In genomic region chr5:117455546-117455945, GRCm38 (mm10) we compare ENCODE assay signal across 28 mouse cellular contexts. TPM values are rescaled to one million over a fixed set of nuclear protein-coding genes. Genes with fewer than 3 reads are reported as not detected.
DNase-seq lines count a peak whose midpoint lies in the region; ATAC-seq and TF ChIP-seq lines count a peak whose summit lies in the region.
"Had no signal": no experiment of that assay in that cellular context is flagged by ENCODE, and none has a peak within 500 bp of the region (broad histone marks: within the 10 kb centered on the region; RNA-seq: fewer than 3 reads in every experiment).

No protein-coding gene starts in this region.

- no peak for TF ChIP-seq EP300 in heart, adult 2 months (IDR thresholded peaks at IDR 0.05; ENCODE audit: insufficient read depth, low read depth, low read length)

- no peak for TF ChIP-seq CTCF in heart, adult 2 months (IDR thresholded peaks at IDR 0.05)
- 0 out of 2 replicates have a peak, but pooled peaks have one; percentile 11 for TF ChIP-seq CTCF in layer of hippocampus, adult 2 months (conservative IDR thresholded peaks at IDR 0.05)

- peaks cover 7% of the 10 kb centered on the region for H3K4me1 ChIP-seq in heart, embryonic 12.5 days (replicated peaks)
- H3K4me1 ChIP-seq in heart, adult 2 months (ENCODE audit: control insufficient read depth, insufficient read depth, low read length) = no peaks in the 10 kb centered on the region
- H3K4me1 ChIP-seq in ES-E14 (ENCODE audit: control insufficient read depth in 2 of 2, insufficient read depth in 2 of 2, low read length in 2 of 2, poor library complexity in 1 of 2) = peaks cover 0 to 24% of the 10 kb centered on the region in 2 experiments; a peak in 2 of 4 replicates
- peaks cover 18% of the 10 kb centered on the region for H3K4me1 ChIP-seq in forebrain, embryonic 10.5 days
- H3K4me1 ChIP-seq: embryonic facial prominence, embryonic 13.5 days; forebrain, embryonic 13.5 days had no signal

- in situ Hi-C loops in ES-E14 (cut with MboI; ENCODE audit: low sequenced_read_pairs in 2 of 2, unreplicated experiment in 2 of 2) = no loop called here

- DNase-seq in heart, adult 2 months = no peak
- DNase-seq in layer of hippocampus, adult 2 months (ENCODE audit: low spot score in 2 of 2) = no peak
- no peak for DNase-seq in layer of hippocampus, postnatal 14 days (ENCODE audit: low spot score in 2 of 2)
- no peak for DNase-seq in ES-E14 (ENCODE audit: low read depth, low spot score)
- peak; percentile 34 for DNase-seq in embryo, embryonic 10.5 days (ENCODE audit: low spot score)
- DNase-seq in forebrain, embryonic 10.5 days (ENCODE audit: extremely low spot score, low spot score) = no peak
- DNase-seq in gastrocnemius, adult 18-20 months (ENCODE audit: low spot score) = no peak
- DNase-seq: adrenal gland, adult 8-10 months; adrenal gland, postnatal 25 days; B cell, adult 2 months; cerebellum, adult 18-20 months; cerebellum, adult 9-10 months; cerebellum, postnatal 14 days; gastrocnemius, adult 2 months; gastrocnemius, postnatal 14 days; heart, adult 11 months; heart, postnatal 10 days; heart, postnatal 36 days; kidney, adult 2 months had no signal

- TF ChIP-seq POLR2A in heart, adult 2 months (IDR thresholded peaks at IDR 0.05; ENCODE audit: insufficient read depth, low read depth, low read length) = no peak

- intact Hi-C loops in heart, adult 2 months (cut with DNase I) = no loop called here

- ATAC-seq in heart, embryonic 12.5 days (ENCODE audit: insufficient number of reproducible peaks, low FRiP score) = no peak
- ATAC-seq: activated CD4-positive, CD25-positive, alpha-beta regulatory T cell, adult 4 months; forebrain, embryonic 13.5 days; forebrain, embryonic 16.5 days; intestine, postnatal 0 days had no signal

- WGBS in heart, embryonic 12.5 days = 43% methylated on average over 8 of the region's 8 CpGs
- WGBS in heart, adult 2 months = 60% methylated on average over 8 of the region's 8 CpGs
- WGBS in forebrain, embryonic 10.5 days = 74% methylated on average over 8 of the region's 8 CpGs

- H3K9ac ChIP-seq in heart, embryonic 12.5 days = no peak overlapping the region
- H3K9ac ChIP-seq in heart, adult 2 months (ENCODE audit: low read depth, low read length) = no peak overlapping the region
- H3K9ac ChIP-seq in ES-E14 (ENCODE audit: insufficient read depth, low read depth, low read length, poor library complexity, severe bottlenecking) = no peak overlapping the region
- H3K9ac ChIP-seq: embryonic facial prominence, embryonic 13.5 days; forebrain, embryonic 13.5 days; heart, embryonic 15.5 days; hindbrain, embryonic 15.5 days had no signal

- H3K36me3 ChIP-seq in heart, embryonic 12.5 days = no peaks in the 10 kb centered on the region
- H3K36me3 ChIP-seq in heart, adult 2 months (ENCODE audit: control insufficient read depth, insufficient read depth, low read length) = no peaks in the 10 kb centered on the region
- no peaks in the 10 kb centered on the region for H3K36me3 ChIP-seq in ES-E14 (ENCODE audit: control insufficient read depth, insufficient read depth, low read length, poor library complexity, severe bottlenecking)
- H3K36me3 ChIP-seq in forebrain, embryonic 10.5 days (replicated peaks) = no peaks in the 10 kb centered on the region
- H3K36me3 ChIP-seq: embryonic facial prominence, embryonic 13.5 days; heart, embryonic 15.5 days; hindbrain, embryonic 15.5 days had no signal

- H3K9me3 ChIP-seq in heart, embryonic 12.5 days (replicated peaks) = no peaks in the 10 kb centered on the region
- no peaks in the 10 kb centered on the region for H3K9me3 ChIP-seq in ES-E14 (ENCODE audit: control insufficient read depth, insufficient read depth, low read depth, low read length)
- H3K9me3 ChIP-seq in forebrain, embryonic 10.5 days = no peaks in the 10 kb centered on the region
- H3K9me3 ChIP-seq: embryonic facial prominence, embryonic 13.5 days; forebrain, embryonic 13.5 days; heart, embryonic 15.5 days; hindbrain, embryonic 15.5 days had no signal

- H3K4me2 ChIP-seq in heart, embryonic 12.5 days = 0 out of 2 replicates have a peak overlapping the region, but pooled peaks have one; percentile 11
- H3K4me2 ChIP-seq: embryonic facial prominence, embryonic 13.5 days; forebrain, embryonic 13.5 days; heart, embryonic 15.5 days; hindbrain, embryonic 15.5 days had no signal

- H3K27ac ChIP-seq in heart, embryonic 12.5 days (ENCODE audit: poor library complexity, severe bottlenecking) = no peak overlapping the region
- H3K27ac ChIP-seq in heart, adult 2 months = no peak overlapping the region
- no peak overlapping the region for H3K27ac ChIP-seq in layer of hippocampus, adult 2 months
- peak overlapping the region; percentile 27; the same call in 1 of the 2 replicates for H3K27ac ChIP-seq in ES-E14 (ENCODE audit: insufficient read depth, low read depth, low read length, poor library complexity, severe bottlenecking)
- H3K27ac ChIP-seq in forebrain, embryonic 10.5 days = no peak overlapping the region
- H3K27ac ChIP-seq: embryonic facial prominence, embryonic 13.5 days; forebrain, embryonic 13.5 days; gastrocnemius, adult 2 months; heart, embryonic 15.5 days; hindbrain, embryonic 15.5 days had no signal

- H3K4me3 ChIP-seq in heart, embryonic 12.5 days = no peak overlapping the region
- H3K4me3 ChIP-seq in heart, adult 2 months = no peak overlapping the region
- no peak overlapping the region for H3K4me3 ChIP-seq in layer of hippocampus, adult 2 months
- H3K4me3 ChIP-seq in ES-E14 (ENCODE audit: insufficient read depth in 1 of 2, low read depth in 1 of 2, low read length in 2 of 2, poor library complexity in 1 of 2, severe bottlenecking in 1 of 2) = no peak overlapping the region
- H3K4me3 ChIP-seq in forebrain, embryonic 10.5 days = no peak overlapping the region
- H3K4me3 ChIP-seq: embryonic facial prominence, embryonic 13.5 days; erythroblast, embryonic 14.5 days; forebrain, embryonic 13.5 days; gastrocnemius, adult 2 months; heart, embryonic 15.5 days; hindbrain, embryonic 15.5 days had no signal

- no peaks in the 10 kb centered on the region for H3K27me3 ChIP-seq in heart, embryonic 12.5 days (replicated peaks)
- H3K27me3 ChIP-seq in heart, adult 2 months (ENCODE audit: control insufficient read depth, insufficient read depth, low read length) = no peaks in the 10 kb centered on the region
- H3K27me3 ChIP-seq in forebrain, embryonic 10.5 days (ENCODE audit: poor library complexity, severe bottlenecking) = no peaks in the 10 kb centered on the region
- H3K27me3 ChIP-seq: embryonic facial prominence, embryonic 13.5 days; forebrain, embryonic 13.5 days; heart, embryonic 15.5 days; hindbrain, embryonic 15.5 days had no signal

- H3K79me2 ChIP-seq in heart, adult 2 months (replicated peaks; ENCODE audit: control insufficient read depth, insufficient read depth, low read length) = no peaks in the 10 kb centered on the region

TF ChIP-seq in ES-E14, 5 proteins besides CTCF, POLR2A, EP300 and RAD21:
- no peak for TF ChIP-seq ZC3H11A (IDR thresholded peaks at IDR 0.05; ENCODE audit: borderline replicate concordance, low read depth, low read length)
- no peak for TF ChIP-seq HCFC1 (IDR thresholded peaks at IDR 0.05; ENCODE audit: borderline replicate concordance, insufficient read depth, low read length)
- no peak for TF ChIP-seq ZNF384 (IDR thresholded peaks at IDR 0.05; ENCODE audit: low read depth, low read length)
- no peak for TF ChIP-seq CHD2 (IDR thresholded peaks at IDR 0.05; ENCODE audit: low read depth, low read length)

RNA-seq across cellular contexts. Expression of gene Ksr2, which starts 41.7 kb away (rescaled TPM):
- 0.15 and 0.17 TPM in 2 replicates for polyA plus RNA-seq in heart, embryonic 12.5 days (2016; fragmentation: Nextera tagmentation; extraction: Ambion mirVana)
- under 1 TPM in 1 of 2 experiments, not detected in 1; 0.05 TPM for total RNA-seq in heart, adult 2 months (2021)
- polyA plus RNA-seq in heart, adult 2 months (2012; rRNA removed) = 0.02 TPM in 1 of 2 replicates, not detected in the other
- total RNA-seq in layer of hippocampus, adult 2 months (2021) = 10 to 100 TPM; 40.3 to 44.6 TPM
- 10 to 100 TPM; 34.7 to 35.9 TPM for total RNA-seq in layer of hippocampus, postnatal 14 days (2021)
- 0.67 and 1.2 TPM in 2 replicates for total RNA-seq in ES-E14 (2012; rRNA removed)
- 0.26 and 0.40 TPM in 2 replicates for polyA plus RNA-seq in forebrain, embryonic 10.5 days (2016; fragmentation: Nextera tagmentation; extraction: Ambion mirVana)
- under 1 TPM; 0.09 to 0.11 TPM for total RNA-seq in gastrocnemius, adult 18-20 months (2021)
- polyA plus RNA-seq: erythroblast, embryonic 14.5 days had no signal

Comparison
In these comparisons a context has a peak if more than half of its experiments do, and no peak if none do; other contexts are left out.
1. RNA of gene Ksr2, which starts 41.7 kb away (total RNA-seq): 40.3 to 44.6 TPM in layer of hippocampus, adult 2 months and 34.7 to 35.9 TPM in layer of hippocampus, postnatal 14 days; 0.67 to 1.2 TPM in ES-E14, 0.09 to 0.11 TPM in gastrocnemius, adult 18-20 months and 0.05 TPM in heart, adult 2 months; every median in the first group is over 10 times any median in the second.